Mouse (Mus musculus): ENCODE data around the gene Krt26.

DNA sequence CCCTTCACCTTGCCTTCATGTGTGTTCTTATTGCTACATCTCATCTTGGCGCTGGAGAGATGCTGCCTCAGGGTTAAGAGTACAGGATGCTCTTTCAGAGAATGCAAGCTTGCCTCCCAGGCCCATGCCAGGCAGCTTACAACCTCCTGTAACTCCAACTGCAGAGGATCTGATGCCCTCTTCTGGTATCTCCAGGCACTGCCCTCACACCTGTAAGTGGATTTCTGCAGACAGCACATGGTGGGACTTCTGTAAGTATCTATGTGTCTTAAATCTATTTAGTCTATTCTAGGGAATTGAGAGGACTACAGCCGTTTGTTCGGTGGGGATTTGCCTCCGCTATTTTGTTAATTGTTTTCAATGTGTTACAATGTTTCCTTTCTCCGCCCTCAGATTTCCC lies 44.9 kb downstream of the Krt26 start:
- peak; percentile 76 for TF ChIP-seq CTCF (IDR thresholded peaks at IDR 0.05; ENCODE audit: low read depth)
- TF ChIP-seq EP300 (IDR thresholded peaks at IDR 0.05; ENCODE audit: low read depth) = no peak
